Comparison of ENCODE assay signal across 10 mouse cellular contexts in the genomic region with DNA sequence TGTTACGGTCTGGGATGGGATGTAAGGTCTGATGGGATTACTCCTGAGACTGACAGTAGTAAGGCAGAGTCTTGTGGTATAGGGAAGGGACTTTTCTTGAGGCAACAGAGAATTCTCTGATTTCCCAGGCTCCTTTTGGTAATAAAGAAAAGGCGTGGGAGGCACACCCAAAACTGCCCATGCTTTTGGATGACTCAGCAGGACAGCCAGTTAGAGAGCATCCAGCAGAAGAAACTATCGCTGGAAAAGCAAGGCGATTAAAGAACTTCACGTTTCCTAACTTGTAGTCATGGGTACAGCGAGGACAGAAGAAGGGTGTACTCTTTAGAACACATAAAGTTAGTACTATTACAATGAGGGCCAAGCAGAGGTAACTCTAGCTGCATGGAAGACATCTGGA.
"Had no signal": no experiment of that assay in that cellular context is flagged by ENCODE, and none has a peak within 500 bp of the region (broad histone marks: within the 10 kb centered on the region; RNA-seq: fewer than 3 reads in every experiment).

No protein-coding gene starts in this region.

- H3K4me2 ChIP-seq: kidney, embryonic 15.5 days; liver, embryonic 13.5 days; neural tube, embryonic 12.5 days had no signal

- ATAC-seq: liver, postnatal 0 days had no signal

- DNase-seq: kidney, adult 2 months; kidney, postnatal 14 days; liver; liver, embryonic 13.5 days; liver, postnatal 0 days; midbrain, embryonic 14.5 days; thymus, postnatal 36 days had no signal

- H3K4me1 ChIP-seq: kidney, embryonic 15.5 days; neural tube, embryonic 12.5 days had no signal

- H3K4me3 ChIP-seq: kidney, embryonic 15.5 days; left cerebral cortex, adult 2 months; liver, embryonic 13.5 days; neural tube, embryonic 12.5 days had no signal

- H3K27ac ChIP-seq: kidney, embryonic 15.5 days; left cerebral cortex, adult 2 months; liver, embryonic 13.5 days; neural tube, embryonic 12.5 days had no signal

- H3K9ac ChIP-seq: kidney, embryonic 15.5 days; liver, embryonic 13.5 days; liver, postnatal 0 days; neural tube, embryonic 12.5 days had no signal

- H3K27me3 ChIP-seq: kidney, embryonic 15.5 days; liver, embryonic 13.5 days; neural tube, embryonic 12.5 days had no signal

- H3K9me3 ChIP-seq: kidney, embryonic 15.5 days; liver, embryonic 13.5 days; neural tube, embryonic 12.5 days had no signal

- H3K36me3 ChIP-seq: kidney, embryonic 15.5 days; liver, embryonic 13.5 days; neural tube, embryonic 12.5 days had no signal
